39 mouse cellular contexts compared by ENCODE assay signal in the genomic region with DNA sequence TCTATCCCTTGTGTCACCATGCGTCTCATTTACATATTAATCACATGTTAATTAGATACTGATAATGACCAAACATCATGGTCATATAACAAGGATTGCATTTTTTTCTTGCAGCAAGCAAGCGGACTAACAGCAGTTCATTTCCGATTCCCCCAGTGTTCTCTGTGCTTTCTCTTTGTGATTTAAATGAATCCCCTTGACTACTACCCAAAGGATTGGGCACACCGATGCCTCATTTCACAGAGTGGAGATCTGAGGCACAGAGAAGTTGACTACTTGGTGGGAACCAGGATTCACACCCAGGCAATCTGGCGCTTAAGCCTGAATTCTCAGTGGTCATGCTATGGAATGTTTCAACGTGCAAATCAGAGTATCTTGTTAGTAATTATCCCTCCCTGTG. TPM values are rescaled to one million over a fixed set of nuclear protein-coding genes. Genes with fewer than 3 reads are reported as not detected.
"Had no signal": no experiment of that assay in that cellular context is flagged by ENCODE, and none has a peak within 500 bp of the region (broad histone marks: within the 10 kb centered on the region; RNA-seq: fewer than 3 reads in every experiment).

No protein-coding gene starts in this region.

- H3K36me3 ChIP-seq: limb, embryonic 10.5 days; limb, embryonic 12.5 days; limb, embryonic 13.5 days; limb, embryonic 15.5 days; liver, embryonic 12.5 days; liver, embryonic 13.5 days; liver, embryonic 15.5 days; lung, embryonic 15.5 days; midbrain, embryonic 10.5 days; midbrain, embryonic 12.5 days; midbrain, embryonic 13.5 days; midbrain, embryonic 15.5 days; neural tube, embryonic 12.5 days; neural tube, embryonic 13.5 days had no signal

- ATAC-seq: liver, embryonic 12.5 days; liver, postnatal 0 days; lung, postnatal 0 days; midbrain, embryonic 13.5 days; midbrain, embryonic 15.5 days; midbrain, embryonic 16.5 days had no signal

- H3K9me3 ChIP-seq: limb, embryonic 10.5 days; limb, embryonic 12.5 days; limb, embryonic 13.5 days; limb, embryonic 15.5 days; liver, embryonic 12.5 days; liver, embryonic 13.5 days; liver, embryonic 15.5 days; lung, embryonic 15.5 days; midbrain, embryonic 10.5 days; midbrain, embryonic 12.5 days; midbrain, embryonic 13.5 days; midbrain, embryonic 15.5 days; neural tube, embryonic 12.5 days; neural tube, embryonic 13.5 days had no signal

- H3K27me3 ChIP-seq: limb, embryonic 12.5 days; limb, embryonic 13.5 days; limb, embryonic 15.5 days; liver, embryonic 12.5 days; liver, embryonic 13.5 days; liver, embryonic 15.5 days; lung, embryonic 15.5 days; midbrain, embryonic 12.5 days; midbrain, embryonic 13.5 days; midbrain, embryonic 15.5 days; neural tube, embryonic 12.5 days; neural tube, embryonic 13.5 days had no signal

- DNase-seq: left cerebral cortex, postnatal 4 days; liver; liver, embryonic 13.5 days; liver, postnatal 0 days; lung, adult 18-20 months; lung, adult 2 months; lung, embryonic 14.5 days; lung, postnatal 10 days; lung, postnatal 14 days; lung, postnatal 36 days; lung, postnatal 4 days; midbrain, embryonic 14.5 days had no signal

- H3K27ac ChIP-seq: limb, embryonic 10.5 days; limb, embryonic 12.5 days; limb, embryonic 13.5 days; limb, embryonic 15.5 days; liver, embryonic 12.5 days; liver, embryonic 13.5 days; liver, embryonic 14.5 days; liver, embryonic 15.5 days; lung, embryonic 15.5 days; macrophage; midbrain, embryonic 10.5 days; midbrain, embryonic 12.5 days; midbrain, embryonic 13.5 days; midbrain, embryonic 15.5 days; neural tube, embryonic 12.5 days; neural tube, embryonic 13.5 days had no signal

- H3K4me1 ChIP-seq: limb, embryonic 10.5 days; limb, embryonic 12.5 days; limb, embryonic 13.5 days; limb, embryonic 15.5 days; liver, embryonic 12.5 days; liver, embryonic 13.5 days; liver, embryonic 15.5 days; lung, embryonic 15.5 days; midbrain, embryonic 10.5 days; midbrain, embryonic 12.5 days; midbrain, embryonic 13.5 days; midbrain, embryonic 15.5 days; neural tube, embryonic 12.5 days; neural tube, embryonic 13.5 days had no signal

- H3K4me2 ChIP-seq: limb, embryonic 12.5 days; limb, embryonic 13.5 days; limb, embryonic 15.5 days; liver, embryonic 12.5 days; liver, embryonic 13.5 days; liver, embryonic 15.5 days; lung, embryonic 14.5 days; lung, embryonic 15.5 days; midbrain, embryonic 11.5 days; midbrain, embryonic 12.5 days; midbrain, embryonic 13.5 days; midbrain, embryonic 15.5 days; neural tube, embryonic 12.5 days; neural tube, embryonic 13.5 days had no signal

- H3K4me3 ChIP-seq: limb, embryonic 10.5 days; limb, embryonic 12.5 days; limb, embryonic 13.5 days; limb, embryonic 15.5 days; liver, embryonic 12.5 days; liver, embryonic 13.5 days; liver, embryonic 15.5 days; lung, embryonic 15.5 days; megakaryocyte, embryonic 14.5 days; midbrain, embryonic 10.5 days; midbrain, embryonic 12.5 days; midbrain, embryonic 13.5 days; midbrain, embryonic 15.5 days; myocyte; neural tube, embryonic 12.5 days; neural tube, embryonic 13.5 days had no signal

- H3K9ac ChIP-seq: limb, embryonic 12.5 days; limb, embryonic 13.5 days; limb, embryonic 15.5 days; liver, embryonic 12.5 days; liver, embryonic 13.5 days; liver, embryonic 14.5 days; liver, embryonic 15.5 days; liver, postnatal 0 days; lung, embryonic 14.5 days; lung, embryonic 15.5 days; midbrain, embryonic 12.5 days; midbrain, embryonic 13.5 days; midbrain, embryonic 15.5 days; neural tube, embryonic 12.5 days; neural tube, embryonic 13.5 days had no signal

RNA-seq across cellular contexts. Expression of gene Uox, which starts 35.2 kb away (rescaled TPM):
- total RNA-seq: megakaryocyte progenitor cell, adult 5-6 weeks; megakaryocyte, adult 5-6 weeks; megakaryocyte-erythroid progenitor cell, adult 5-6 weeks; midbrain, postnatal 0 days; monocyte, adult 5-6 weeks had no signal
- polyA plus RNA-seq: limb, embryonic 10.5 days; limb, embryonic 11.5 days; limb, embryonic 12.5 days; lung, embryonic 14.5 days; macrophage; midbrain, embryonic 10.5 days; midbrain, embryonic 12.5 days; midbrain, embryonic 13.5 days; midbrain, embryonic 14.5 days; midbrain, embryonic 15.5 days; midbrain, embryonic 16.5 days; myocyte; neural tube, embryonic 11.5 days; neural tube, embryonic 12.5 days; neural tube, embryonic 13.5 days had no signal
